Mouse (Mus musculus) liver, postnatal 0 days (tissue): Measurements from ENCODE around the gene Zcchc14.

ENCODE experiments used
- CTCF ChIP-seq: sonication (generic); IDR thresholded peaks from 2 replicates; pipeline ENCODE4 v1.5.1; 2016; ENCODE audit warnings: antibody characterized with exemption, low read depth
- EP300 ChIP-seq: IDR thresholded peaks from 2 replicates; pipeline ENCODE4 v1.6.1; 2016; ENCODE audit warnings: antibody characterized with exemption, low read depth, mild to moderate bottlenecking

DNA sequence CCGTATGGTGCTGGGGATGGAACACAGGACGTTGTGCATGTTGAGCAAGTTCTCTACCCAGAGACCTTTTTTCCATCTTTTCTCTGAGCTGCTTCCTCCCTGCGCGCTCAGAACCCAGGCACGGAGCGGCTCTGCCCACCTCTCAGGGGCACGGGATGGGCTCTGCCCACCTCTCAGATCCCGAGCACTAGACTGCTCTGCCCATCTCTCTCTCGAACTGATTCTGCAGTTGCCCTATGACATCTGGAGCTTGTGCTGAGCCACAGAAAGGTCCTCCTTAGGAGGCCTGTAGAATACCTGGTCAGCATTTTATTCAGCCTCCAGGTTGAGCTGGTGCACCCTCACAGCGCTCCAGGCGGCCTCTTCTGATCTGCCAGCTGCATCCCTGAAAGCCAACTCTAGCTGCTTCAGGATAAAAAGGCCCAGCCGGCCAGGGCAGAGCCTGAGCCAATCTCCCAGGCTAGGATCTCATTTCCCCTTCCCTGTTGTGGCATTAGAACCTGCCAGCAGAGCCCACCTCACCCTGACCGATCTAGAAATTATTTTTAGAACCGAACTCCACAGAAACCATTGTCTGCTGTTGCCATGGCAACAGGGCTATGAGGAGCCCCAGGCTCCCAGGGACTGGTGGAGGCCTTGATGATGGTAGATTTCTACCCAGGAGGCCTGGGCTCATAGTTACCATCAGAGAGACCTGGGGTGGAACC is 34.9 kb upstream of the Zcchc14 start:
- no peak for TF ChIP-seq CTCF
- TF ChIP-seq EP300 = no peak
